Mouse (Mus musculus): Measurements from ENCODE around the gene Gm20696. TPM values are rescaled to one million over a fixed set of nuclear protein-coding genes. Genes with fewer than 3 reads are reported as not detected.

The Gm20696 gene
- polyA plus RNA-seq, 1 experiment from 2014 or later, result 3.2 TPM

DNA sequence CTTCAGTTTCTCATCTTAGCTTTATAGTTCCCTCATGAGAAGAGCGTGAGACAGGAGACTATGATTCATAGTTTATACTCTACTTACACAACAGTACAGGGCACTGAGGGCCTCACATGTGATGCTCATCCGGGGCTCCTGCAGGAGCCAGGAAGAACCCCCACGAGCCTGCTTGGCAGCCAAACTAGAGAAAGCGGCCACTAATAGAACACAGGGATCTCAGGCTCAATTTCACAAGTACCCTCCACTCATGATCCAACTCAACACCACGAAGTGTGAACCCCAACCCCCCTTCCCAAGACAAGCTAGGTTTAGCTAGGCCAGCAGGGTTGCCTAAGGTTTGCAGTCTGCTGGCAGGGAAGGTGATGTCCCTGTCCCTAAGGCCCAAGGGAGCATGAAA, 223.1 kb downstream of the Gm20696 start:
- WGBS, result 75% methylated on average over 5 of the region's 5 CpGs
- H3K4me3 ChIP-seq, result no peak overlapping the region
- H3K4me1 ChIP-seq, result peaks cover 51% of the 10 kb centered on the region
- H3K27me3 ChIP-seq (ENCODE audit: low read depth, poor library complexity, severe bottlenecking), result no peaks in the 10 kb centered on the region
- no peaks in the 10 kb centered on the region for H3K9me3 ChIP-seq (replicated peaks)
- no peak overlapping the region for H3K27ac ChIP-seq
- no peak for DNase-seq (ENCODE audit: low spot score)
- no peaks in the 10 kb centered on the region for H3K36me3 ChIP-seq

DNA sequence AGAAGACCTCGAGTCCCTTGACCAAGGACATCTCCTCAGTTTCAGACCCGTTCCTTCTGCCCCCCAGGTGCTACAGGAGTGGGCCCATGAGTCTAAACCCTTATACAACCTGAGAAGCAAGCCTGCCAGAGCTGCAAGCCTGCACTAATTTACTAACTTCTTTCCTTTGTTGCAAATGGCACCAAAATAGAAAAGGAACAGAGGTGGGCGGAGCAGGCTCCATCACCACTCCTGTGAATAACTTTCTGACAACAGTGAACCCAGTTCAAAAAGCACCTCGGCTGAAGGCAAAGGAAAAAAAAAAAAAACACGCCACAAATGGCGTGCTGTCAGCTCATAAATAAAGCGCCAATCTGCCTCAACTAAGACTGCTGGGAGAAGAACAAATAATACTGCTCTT, 225.5 kb downstream of the Gm20696 start:
- H3K4me3 ChIP-seq, result no peak overlapping the region
- H3K4me1 ChIP-seq, result peaks cover 55% of the 10 kb centered on the region
- H3K27me3 ChIP-seq (ENCODE audit: low read depth, poor library complexity, severe bottlenecking), result no peaks in the 10 kb centered on the region
- no peak overlapping the region for H3K27ac ChIP-seq
- H3K9me3 ChIP-seq (replicated peaks), result no peaks in the 10 kb centered on the region
- 61% methylated on average over 7 of the region's 7 CpGs for WGBS
- H3K36me3 ChIP-seq, result no peaks in the 10 kb centered on the region
- no peak for DNase-seq (ENCODE audit: low spot score)

DNA sequence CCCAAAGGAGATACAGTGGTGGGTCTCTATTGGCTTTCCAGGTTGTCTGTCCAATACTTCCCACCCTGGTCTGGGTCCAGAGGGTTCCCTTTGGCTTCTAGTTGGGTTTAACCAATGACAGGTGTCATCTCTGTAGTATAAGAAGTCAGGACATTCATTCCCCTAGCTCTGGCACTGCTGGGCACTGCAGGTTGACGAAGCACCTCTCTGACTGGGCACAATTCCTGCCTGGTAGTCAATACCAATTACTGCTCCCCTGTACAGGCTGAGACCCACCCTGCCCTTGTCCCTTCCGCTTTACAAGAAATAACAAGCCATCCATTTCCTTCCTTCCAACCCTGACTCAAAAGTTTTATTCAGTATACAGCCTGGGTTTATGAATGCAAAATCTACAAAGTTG, 226.0 kb downstream of the Gm20696 start:
- H3K9me3 ChIP-seq (replicated peaks), result no peaks in the 10 kb centered on the region
- H3K4me1 ChIP-seq, result peaks cover 55% of the 10 kb centered on the region
- H3K36me3 ChIP-seq, result no peaks in the 10 kb centered on the region
- peak overlapping the region; percentile 75; the same call in 1 of the 2 replicates for H3K27ac ChIP-seq
- DNase-seq (ENCODE audit: low spot score), result no peak
- H3K4me3 ChIP-seq, result no peak overlapping the region
- H3K27me3 ChIP-seq (ENCODE audit: low read depth, poor library complexity, severe bottlenecking), result no peaks in the 10 kb centered on the region
- WGBS, result 85% methylated on average over 2 of the region's 2 CpGs

DNA sequence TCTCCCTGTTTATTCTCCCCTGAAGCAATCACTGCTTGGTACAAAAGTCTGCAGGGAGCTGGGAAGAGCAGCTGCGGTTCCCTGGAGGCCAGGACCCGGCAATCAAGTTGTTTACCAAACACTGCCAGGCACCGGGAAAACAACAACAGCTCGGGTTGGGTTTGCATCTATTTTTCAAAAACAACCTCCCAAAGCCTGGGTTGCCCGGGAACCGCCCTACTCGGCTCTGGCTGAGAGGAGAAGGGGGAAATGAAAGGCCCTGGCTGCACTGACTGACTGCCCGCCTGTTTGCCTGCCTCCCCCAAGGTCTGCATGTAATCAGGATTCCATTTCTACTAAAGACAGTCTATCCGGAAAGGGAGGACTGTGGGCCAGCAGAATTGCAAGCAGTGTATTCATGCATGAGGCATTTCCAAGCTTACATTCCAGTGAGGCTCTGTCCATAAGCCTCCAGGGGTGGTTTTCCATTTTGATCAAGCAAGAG, 226.7 kb downstream of the Gm20696 start:
- no peak overlapping the region; the same call in 1 of the 2 replicates for H3K4me3 ChIP-seq
- peaks cover 3% of the 10 kb centered on the region; the same call in 1 of the 2 replicates for H3K36me3 ChIP-seq
- 6% methylated on average over 9 of the region's 9 CpGs for WGBS
- peaks cover 55% of the 10 kb centered on the region for H3K4me1 ChIP-seq
- H3K27me3 ChIP-seq (ENCODE audit: low read depth, poor library complexity, severe bottlenecking), result no peaks in the 10 kb centered on the region
- peak; percentile 51 for DNase-seq (ENCODE audit: low spot score)
- H3K9me3 ChIP-seq (replicated peaks), result no peaks in the 10 kb centered on the region
- H3K27ac ChIP-seq, result peak overlapping the region; percentile 75

DNA sequence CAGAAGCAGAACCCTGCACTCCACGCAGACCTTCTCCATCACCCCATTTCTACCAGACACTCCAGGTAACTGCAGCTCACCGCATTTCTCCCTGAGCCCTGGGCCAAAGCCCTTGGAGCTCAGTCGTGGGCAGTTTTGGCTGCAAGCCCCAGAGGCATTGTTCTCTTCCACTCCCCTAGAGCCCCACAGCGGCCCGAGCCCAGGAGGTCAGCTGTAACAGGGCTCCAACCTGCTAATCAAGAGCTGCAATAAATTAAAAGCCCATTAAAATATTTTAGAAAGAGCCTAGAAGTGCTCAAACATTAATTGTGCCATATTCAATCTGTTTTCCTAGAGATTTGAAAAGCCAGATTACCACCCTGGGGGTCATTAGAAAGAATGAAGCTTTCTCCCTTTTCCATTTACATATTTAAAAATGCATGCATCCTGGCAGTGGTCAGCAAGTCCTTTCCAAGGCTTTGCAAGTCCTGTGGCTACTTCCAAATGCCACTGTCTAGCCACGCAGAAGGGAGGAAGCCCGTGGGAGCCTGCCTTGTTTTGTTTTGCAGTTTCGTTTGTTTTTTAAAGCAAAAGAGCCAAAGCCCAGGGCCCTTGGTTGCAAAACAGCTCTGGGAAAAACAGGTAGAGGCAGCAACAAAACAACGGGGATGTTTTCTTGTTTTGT, 227.3 kb downstream of the Gm20696 start:
- Histone ChIP-seq H3K4me3 (no peak overlapping the region), H3K4me1 (peaks cover 55% of the 10 kb centered on the region), H3K27ac (peak overlapping the region; percentile 75), H3K9me3 (replicated peaks) (no peaks in the 10 kb centered on the region), H3K27me3 (ENCODE audit: low read depth, poor library complexity, severe bottlenecking) (no peaks in the 10 kb centered on the region), H3K36me3 (peaks cover 5% of the 10 kb centered on the region; the same call in 1 of the 2 replicates)
- peak; percentile 47 for DNase-seq (ENCODE audit: low spot score)
- WGBS, result 19% methylated on average over 9 of the region's 9 CpGs

DNA sequence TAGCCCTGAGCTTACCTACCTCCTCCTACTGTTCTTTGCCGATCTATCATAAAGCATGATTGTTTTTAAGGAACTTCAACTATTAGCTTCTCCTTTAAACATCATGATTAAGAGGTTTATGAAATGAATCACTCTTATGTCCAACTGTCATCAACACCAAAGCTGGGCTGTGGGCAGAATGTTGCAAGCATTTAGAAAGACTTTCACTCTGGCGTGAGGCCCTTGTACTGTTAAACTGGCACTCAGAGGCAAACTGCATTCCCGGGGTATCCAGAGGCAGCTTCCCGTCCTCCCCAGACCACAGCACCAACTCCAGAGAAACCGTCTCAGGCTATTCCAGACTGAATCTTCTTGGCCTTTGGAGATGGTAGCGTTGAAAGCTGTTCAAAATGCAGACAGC, 230.2 kb downstream of the Gm20696 start:
- DNase-seq (ENCODE audit: low spot score), result no peak
- H3K36me3 ChIP-seq, result peaks cover 5% of the 10 kb centered on the region; the same call in 1 of the 2 replicates
- 93% methylated on average over 6 of the region's 6 CpGs for WGBS
- H3K9me3 ChIP-seq (replicated peaks), result no peaks in the 10 kb centered on the region
- no peak overlapping the region for H3K4me3 ChIP-seq
- no peak overlapping the region for H3K27ac ChIP-seq
- H3K27me3 ChIP-seq (ENCODE audit: low read depth, poor library complexity, severe bottlenecking), result no peaks in the 10 kb centered on the region
- H3K4me1 ChIP-seq, result peaks cover 41% of the 10 kb centered on the region

DNA sequence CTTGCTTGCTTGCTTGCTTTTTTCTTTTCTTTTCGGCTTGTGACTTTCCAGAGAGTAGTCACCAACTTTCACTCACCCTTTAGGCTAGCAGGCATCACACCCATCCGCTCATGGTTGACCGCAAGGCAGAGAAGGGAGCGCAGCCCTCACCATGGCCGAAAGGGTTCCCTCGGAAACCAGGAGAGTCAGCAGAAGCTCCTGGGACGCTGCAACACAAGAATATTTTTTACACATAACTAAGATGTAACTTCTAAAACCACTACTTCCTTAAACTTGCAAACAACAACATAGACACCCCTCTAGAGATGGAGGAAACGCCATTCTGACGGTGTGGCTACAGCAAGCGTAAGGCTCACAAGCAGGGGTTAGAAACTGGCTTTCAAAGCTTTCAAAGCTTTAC, 231.5 kb downstream of the Gm20696 start:
- peaks cover 29% of the 10 kb centered on the region for H3K4me1 ChIP-seq
- H3K27ac ChIP-seq, result no peak overlapping the region
- no peaks in the 10 kb centered on the region for H3K27me3 ChIP-seq (ENCODE audit: low read depth, poor library complexity, severe bottlenecking)
- no peak overlapping the region for H3K4me3 ChIP-seq
- no peak for DNase-seq (ENCODE audit: low spot score)
- H3K36me3 ChIP-seq, result peaks cover 5% of the 10 kb centered on the region; the same call in 1 of the 2 replicates
- 95% methylated on average over 10 of the region's 10 CpGs for WGBS
- H3K9me3 ChIP-seq (replicated peaks), result no peaks in the 10 kb centered on the region

DNA sequence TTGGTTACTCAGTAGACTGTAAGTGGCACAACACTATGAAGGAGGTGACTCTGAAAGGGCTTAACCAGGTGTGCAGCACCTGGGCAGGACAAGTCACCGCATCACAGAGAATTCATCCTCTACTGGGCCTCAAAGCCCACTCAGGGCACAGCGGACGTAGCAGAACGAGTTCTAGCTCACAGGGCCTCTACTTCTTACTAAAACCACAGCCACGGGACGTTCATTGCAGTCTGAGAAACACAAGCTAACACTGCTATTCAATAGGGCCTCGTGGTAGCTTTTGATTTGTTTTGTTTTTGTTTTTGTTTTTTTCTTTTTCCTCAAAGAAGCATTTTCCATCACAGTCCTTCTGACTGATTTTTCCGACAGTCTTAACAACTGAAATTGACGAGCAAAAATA, 233.6 kb downstream of the Gm20696 start:
- no peaks in the 10 kb centered on the region for H3K9me3 ChIP-seq (replicated peaks)
- 90% methylated on average over 9 of the region's 9 CpGs for WGBS

DNA sequence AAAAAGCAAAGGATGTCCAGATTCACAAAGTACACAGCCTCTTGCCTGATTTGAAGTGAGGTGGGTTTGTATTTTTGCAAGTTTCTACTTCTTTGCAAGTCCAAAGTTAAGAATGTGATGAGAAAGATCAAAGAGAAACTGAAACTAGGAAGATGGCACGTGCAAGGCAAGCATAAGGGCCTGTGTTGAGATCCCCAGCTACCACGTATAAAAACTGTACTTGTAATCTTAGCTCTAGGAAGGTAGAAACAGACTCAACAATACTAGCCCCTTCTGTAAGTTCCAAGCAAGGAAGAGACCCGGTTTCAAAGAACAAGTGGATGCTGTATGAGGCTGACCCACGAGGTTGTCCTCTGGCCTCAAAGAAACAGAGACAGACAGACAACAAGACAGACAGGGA, 234.7 kb downstream of the Gm20696 start:
- H3K36me3 ChIP-seq, result peaks cover 5% of the 10 kb centered on the region; the same call in 1 of the 2 replicates
- DNase-seq (ENCODE audit: low spot score), result no peak
- H3K27ac ChIP-seq, result no peak overlapping the region
- no peak overlapping the region for H3K4me3 ChIP-seq
- H3K4me1 ChIP-seq, result no peaks in the 10 kb centered on the region
- H3K9me3 ChIP-seq (replicated peaks), result no peaks in the 10 kb centered on the region
- no peaks in the 10 kb centered on the region for H3K27me3 ChIP-seq (ENCODE audit: low read depth, poor library complexity, severe bottlenecking)
- WGBS, result 78% methylated on average over 4 of the region's 4 CpGs

More for the DNA sequence above, 233.6 kb downstream of the Gm20696 start:
- DNase-seq (ENCODE audit: low spot score), result no peak
- H3K36me3 ChIP-seq, result peaks cover 5% of the 10 kb centered on the region; the same call in 1 of the 2 replicates
- H3K4me3 ChIP-seq, result no peak overlapping the region
- no peaks in the 10 kb centered on the region for H3K27me3 ChIP-seq (ENCODE audit: low read depth, poor library complexity, severe bottlenecking)
- no peak overlapping the region for H3K27ac ChIP-seq
- peaks cover 8% of the 10 kb centered on the region for H3K4me1 ChIP-seq

DNA sequence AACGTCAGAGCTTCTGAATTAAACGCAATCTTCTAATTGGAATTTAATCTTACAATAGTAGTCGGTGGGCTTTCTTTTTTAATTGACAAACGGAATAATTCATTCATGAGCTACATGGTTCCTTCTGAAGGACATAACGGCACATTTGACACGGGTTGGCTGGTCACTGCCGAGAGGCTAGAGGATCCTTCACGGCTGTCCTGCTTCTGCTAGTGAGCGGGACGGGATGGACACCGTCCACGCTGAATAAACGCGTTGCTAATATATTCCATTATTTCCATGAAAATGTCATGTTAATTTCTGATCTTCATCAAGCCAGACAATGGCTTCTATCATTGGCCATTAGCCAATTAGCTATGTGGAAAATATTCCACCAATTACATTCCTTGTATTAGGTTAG, 236.0 kb downstream of the Gm20696 start:
- no peak overlapping the region for H3K4me3 ChIP-seq
- no peaks in the 10 kb centered on the region for H3K27me3 ChIP-seq (ENCODE audit: low read depth, poor library complexity, severe bottlenecking)
- no peak overlapping the region for H3K27ac ChIP-seq
- H3K36me3 ChIP-seq, result peaks cover 5% of the 10 kb centered on the region; the same call in 1 of the 2 replicates
- no peak for DNase-seq (ENCODE audit: low spot score)
- WGBS, result 96% methylated on average over 14 of the region's 14 CpGs
- H3K9me3 ChIP-seq (replicated peaks), result no peaks in the 10 kb centered on the region
- H3K4me1 ChIP-seq, result no peaks in the 10 kb centered on the region

DNA sequence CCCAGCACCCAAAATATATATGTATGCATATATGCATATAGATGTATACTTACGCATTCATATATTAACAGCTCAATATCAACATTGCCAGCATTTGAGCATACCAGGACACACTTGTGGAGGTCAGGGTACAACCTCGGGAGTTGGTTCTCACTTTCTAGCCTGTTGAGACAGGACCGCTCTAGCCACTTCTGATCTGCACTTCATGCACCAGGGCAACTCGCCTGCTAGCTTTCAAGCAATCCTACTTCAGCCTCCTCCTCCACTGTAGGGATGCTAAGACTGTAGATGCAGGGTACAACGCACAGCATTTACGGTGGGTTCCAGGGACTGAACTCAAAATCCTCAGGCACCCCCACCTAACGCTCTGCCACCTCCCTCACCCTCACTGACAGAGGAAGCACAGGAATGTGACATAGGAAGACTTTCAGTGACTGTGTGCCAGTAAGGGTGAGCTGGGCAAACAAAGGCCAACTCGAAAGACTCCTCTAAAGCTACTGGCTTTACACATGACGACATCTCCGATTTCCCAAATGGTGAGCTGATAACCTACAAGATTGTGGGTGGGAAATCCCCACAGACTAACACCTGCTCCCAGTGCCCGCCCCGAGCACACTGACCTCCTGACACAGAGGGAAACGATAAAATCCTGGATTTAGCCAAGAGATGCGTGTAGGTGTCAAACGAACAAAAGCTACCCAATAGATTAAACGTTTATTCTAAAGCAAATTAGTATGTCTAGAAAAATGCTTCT, 237.0 kb downstream of the Gm20696 start:
- Histone ChIP-seq H3K27ac (no peak overlapping the region), H3K9me3 (replicated peaks) (no peaks in the 10 kb centered on the region), H3K4me1 (peaks cover 6% of the 10 kb centered on the region; the same call in 1 of the 2 replicates), H3K36me3 (no peaks in the 10 kb centered on the region), H3K27me3 (ENCODE audit: low read depth, poor library complexity, severe bottlenecking) (no peaks in the 10 kb centered on the region), H3K4me3 (no peak overlapping the region)
- no peak for DNase-seq (ENCODE audit: low spot score)
- WGBS, result 88% methylated on average over 16 of the region's 16 CpGs

DNA sequence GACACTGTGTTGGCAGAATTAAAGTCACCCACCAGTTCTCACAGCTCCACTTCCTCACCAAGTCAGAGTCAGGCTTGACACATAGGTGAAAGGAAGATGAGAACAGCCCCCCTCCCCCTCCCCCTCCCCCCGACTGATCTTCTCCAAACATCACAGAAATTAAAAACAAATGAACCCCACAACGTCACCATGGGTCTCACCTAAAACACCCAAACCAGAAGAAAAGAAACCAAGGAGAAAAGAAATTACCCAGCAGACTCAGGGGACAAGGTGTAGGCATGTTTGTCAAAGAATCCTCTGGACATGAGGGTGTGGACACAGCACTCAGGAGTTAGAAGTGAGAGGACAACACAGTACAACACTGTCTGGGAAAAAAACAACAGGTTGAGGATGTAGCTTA, 237.6 kb downstream of the Gm20696 start:
- Histone ChIP-seq H3K4me3 (no peak overlapping the region), H3K27me3 (ENCODE audit: low read depth, poor library complexity, severe bottlenecking) (no peaks in the 10 kb centered on the region), H3K9me3 (replicated peaks) (no peaks in the 10 kb centered on the region), H3K36me3 (no peaks in the 10 kb centered on the region), H3K4me1 (peaks cover 6% of the 10 kb centered on the region; the same call in 1 of the 2 replicates), H3K27ac (no peak overlapping the region)
- WGBS, result 45% methylated on average over 2 of the region's 2 CpGs
- no peak for DNase-seq (ENCODE audit: low spot score)

DNA sequence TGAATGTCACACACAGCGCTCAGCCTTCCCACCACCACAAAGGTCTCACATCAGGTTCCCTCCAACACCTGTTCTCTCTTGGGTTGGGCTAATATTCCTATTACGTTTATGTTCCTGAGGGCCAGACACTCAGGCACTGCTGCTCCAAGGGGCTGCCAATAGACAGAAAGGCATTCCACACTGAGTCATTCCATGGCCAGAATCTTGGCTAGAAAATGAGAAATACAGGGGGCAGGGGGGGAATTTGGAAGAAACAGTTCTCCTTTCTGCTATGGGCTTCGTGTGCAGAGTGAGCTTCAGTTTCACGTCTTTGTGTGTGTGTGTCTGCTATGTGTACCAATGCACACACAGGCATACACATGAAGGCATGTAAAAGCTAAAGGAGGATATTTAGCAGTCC, 239.3 kb downstream of the Gm20696 start:
- Histone ChIP-seq H3K4me3 (no peak overlapping the region), H3K27ac (no peak overlapping the region), H3K9me3 (replicated peaks) (no peaks in the 10 kb centered on the region), H3K36me3 (no peaks in the 10 kb centered on the region), H3K27me3 (ENCODE audit: low read depth, poor library complexity, severe bottlenecking) (no peaks in the 10 kb centered on the region), H3K4me1 (peaks cover 6% of the 10 kb centered on the region; the same call in 1 of the 2 replicates)
- no peak for DNase-seq (ENCODE audit: low spot score)
- 94% methylated on average over 4 of the region's 4 CpGs for WGBS

Data from limb, embryonic 10.5 days (tissue).